ENCODE assay signal across 9 mouse cellular contexts in genomic region chr17:66755191-66755654, GRCm38 (mm10).
DNase-seq lines count a peak whose midpoint lies in the region; ATAC-seq and TF ChIP-seq lines count a peak whose summit lies in the region.
"Had no signal": no experiment of that assay in that cellular context is flagged by ENCODE, and none has a peak within 500 bp of the region (broad histone marks: within the 10 kb centered on the region; RNA-seq: fewer than 3 reads in every experiment).

No protein-coding gene starts in this region.

- no peak overlapping the region for H3K9ac ChIP-seq in liver, embryonic 11.5 days (ENCODE audit: low read depth, low read length)
- no peak overlapping the region for H3K9ac ChIP-seq in liver, embryonic 12.5 days
- H3K9ac ChIP-seq in heart, postnatal 0 days (replicated peaks; ENCODE audit: low read depth, low read length) = no peak overlapping the region
- H3K9ac ChIP-seq: limb, embryonic 15.5 days had no signal

- no peaks in the 10 kb centered on the region; the same call in 1 of the 2 replicates for H3K36me3 ChIP-seq in liver, embryonic 11.5 days (ENCODE audit: control insufficient read depth, insufficient read depth, low read length)
- H3K36me3 ChIP-seq in liver, embryonic 12.5 days = no peaks in the 10 kb centered on the region
- no peaks in the 10 kb centered on the region for H3K36me3 ChIP-seq in heart, postnatal 0 days (replicated peaks; ENCODE audit: control insufficient read depth, insufficient read depth, low read length)
- H3K36me3 ChIP-seq: limb, embryonic 15.5 days had no signal

- H3K27ac ChIP-seq in liver, embryonic 11.5 days (ENCODE audit: low read depth, low read length) = no peak overlapping the region
- H3K27ac ChIP-seq in liver, embryonic 12.5 days = no peak overlapping the region
- H3K27ac ChIP-seq in heart, postnatal 0 days (ENCODE audit: low read depth) = no peak overlapping the region
- H3K27ac ChIP-seq: limb, embryonic 15.5 days had no signal

- no peak for TF ChIP-seq POLR2A in lung, adult 2 months (IDR thresholded peaks at IDR 0.05; ENCODE audit: borderline replicate concordance, extremely low read depth, low read depth, low read length)

- H3K9me3 ChIP-seq in liver, embryonic 11.5 days (ENCODE audit: control insufficient read depth, low read length) = no peaks in the 10 kb centered on the region
- no peaks in the 10 kb centered on the region for H3K9me3 ChIP-seq in liver, embryonic 12.5 days (replicated peaks)
- H3K9me3 ChIP-seq in heart, postnatal 0 days (replicated peaks; ENCODE audit: control insufficient read depth, low read length) = no peaks in the 10 kb centered on the region
- H3K9me3 ChIP-seq: limb, embryonic 15.5 days had no signal

- TF ChIP-seq EP300 in heart, postnatal 0 days (IDR thresholded peaks at IDR 0.05; ENCODE audit: low read depth) = no peak

- TF ChIP-seq CTCF in heart, postnatal 0 days (IDR thresholded peaks at IDR 0.05; ENCODE audit: low read depth) = peak; percentile 60
- TF ChIP-seq CTCF in lung, adult 2 months (IDR thresholded peaks at IDR 0.05; ENCODE audit: insufficient read depth, low read length) = 0 out of 2 replicates have a peak, but pooled peaks have one; percentile 6

- no peak overlapping the region for H3K4me2 ChIP-seq in liver, embryonic 11.5 days
- H3K4me2 ChIP-seq in liver, embryonic 12.5 days = no peak overlapping the region
- H3K4me2 ChIP-seq in heart, postnatal 0 days (ENCODE audit: low read depth, low read length) = no peak overlapping the region
- H3K4me2 ChIP-seq: limb, embryonic 15.5 days had no signal

- DNase-seq in liver, embryonic 11.5 days (ENCODE audit: low spot score) = peak; percentile 40
- DNase-seq in embryo, embryonic 11 days = peak; percentile 82
- peak; percentile 49 for DNase-seq in heart, postnatal 0 days (ENCODE audit: low spot score)
- peak; percentile 51 for DNase-seq in kidney, postnatal 14 days
- peak; percentile 41 for DNase-seq in lung, adult 2 months
- DNase-seq in retina, embryonic 14.5 days (ENCODE audit: low spot score) = peak; percentile 90
- DNase-seq in B cell, adult 2 months = no peak

- no peak overlapping the region for H3K4me3 ChIP-seq in liver, embryonic 11.5 days (ENCODE audit: low read depth, low read length)
- no peak overlapping the region for H3K4me3 ChIP-seq in liver, embryonic 12.5 days
- H3K4me3 ChIP-seq in heart, postnatal 0 days (ENCODE audit: low read depth, low read length) = no peak overlapping the region
- no peak overlapping the region for H3K4me3 ChIP-seq in lung, adult 2 months (replicated peaks; ENCODE audit: extremely low read depth, low read depth, low read length)
- H3K4me3 ChIP-seq: limb, embryonic 15.5 days had no signal

- no peak; the same call in 1 of the 2 replicates for ATAC-seq in liver, embryonic 11.5 days (replicated peaks; ENCODE audit: low FRiP score)
- ATAC-seq in liver, embryonic 12.5 days = no peak
- no peak; the same call in 1 of the 2 replicates for ATAC-seq in heart, postnatal 0 days (ENCODE audit: insufficient read depth, low read depth)

- no peaks in the 10 kb centered on the region for H3K4me1 ChIP-seq in liver, embryonic 11.5 days (replicated peaks; ENCODE audit: control insufficient read depth, insufficient read depth, low read length)
- 0 out of 2 replicates have a peak, but pooled peaks cover 4% of the 10 kb centered on the region for H3K4me1 ChIP-seq in liver, embryonic 12.5 days
- no peaks in the 10 kb centered on the region; the same call in 1 of the 2 replicates for H3K4me1 ChIP-seq in heart, postnatal 0 days (ENCODE audit: control insufficient read depth, insufficient read depth)
- no peaks in the 10 kb centered on the region; the same call in 1 of the 2 replicates for H3K4me1 ChIP-seq in lung, adult 2 months (ENCODE audit: control insufficient read depth, insufficient read depth, low read length)

- no peaks in the 10 kb centered on the region for H3K27me3 ChIP-seq in liver, embryonic 11.5 days (replicated peaks; ENCODE audit: control insufficient read depth, insufficient read depth, low read length)
- H3K27me3 ChIP-seq in liver, embryonic 12.5 days (replicated peaks) = no peaks in the 10 kb centered on the region
- H3K27me3 ChIP-seq in heart, postnatal 0 days (ENCODE audit: control insufficient read depth, insufficient read depth, low read length) = no peaks in the 10 kb centered on the region

- WGBS in liver, embryonic 11.5 days = 30% methylated on average over 3 of the region's 3 CpGs
- 49% methylated on average over 3 of the region's 3 CpGs for WGBS in liver, embryonic 12.5 days (ENCODE audit: insufficient replicate concordance)
- WGBS in heart, postnatal 0 days = 45% methylated on average over 3 of the region's 3 CpGs
- WGBS in lung, adult 2 months = 41% methylated on average over 3 of the region's 3 CpGs

Comparison
In these comparisons a context has a peak if more than half of its experiments do, and no peak if none do; other contexts are left out.
1. DNase-seq: peak in liver, embryonic 11.5 days (single experiment), embryo, embryonic 11 days (single experiment), heart, postnatal 0 days (single experiment), kidney, postnatal 14 days (single experiment), lung, adult 2 months (single experiment) and retina, embryonic 14.5 days (single experiment); none in B cell, adult 2 months (0 of 2).